Mouse (Mus musculus): ENCODE measurements around the gene Cryba2. TPM values are rescaled to one million over a fixed set of nuclear protein-coding genes. Genes with fewer than 3 reads are reported as not detected.

Gene Cryba2
- total and polyA plus RNA-seq, 3 experiments, result not detected

- Histone ChIP-seq H3K4me3 (ENCODE audit: low read depth, low read length) (no peak overlapping the region), H3K36me3 (replicated peaks) (no peaks in the 10 kb centered on the region), H3K9me3 (replicated peaks) (peaks cover 29% of the 10 kb centered on the region), H3K4me1 (ENCODE audit: insufficient read depth, low read depth, low read length) (no peaks in the 10 kb centered on the region), H3K27me3 (ENCODE audit: insufficient read depth, low read length) (no peaks in the 10 kb centered on the region)
- no peak for TF ChIP-seq TAL1 (conservative IDR thresholded peaks at IDR 0.05; ENCODE audit: low read depth, low read length)
- TF ChIP-seq GATA2 (IDR thresholded peaks at IDR 0.05; ENCODE audit: borderline replicate concordance, low read depth, low read length), result no peak
- no peak for TF ChIP-seq POLR2AphosphoS5 (IDR thresholded peaks at IDR 0.05; ENCODE audit: insufficient replicate concordance, low read depth, low read length)
- no peak for TF ChIP-seq CTCF (IDR thresholded peaks at IDR 0.05; ENCODE audit: low read depth, low read length)
- no peak for TF ChIP-seq GATA1 (IDR thresholded peaks at IDR 0.05; ENCODE audit: borderline replicate concordance, low read length)
- no peak for ATAC-seq (ENCODE audit: extremely low read depth, insufficient number of reproducible peaks, low FRiP score, poor library complexity, severe bottlenecking)
- DNase-seq (ENCODE audit: low spot score), result no peak
Observed at GRCm38 (mm10) chr1:74858805-74859204, 34.1 kb downstream of the Cryba2 start.

- peaks cover 29% of the 10 kb centered on the region for H3K9me3 ChIP-seq (replicated peaks)
- ATAC-seq (ENCODE audit: extremely low read depth, insufficient number of reproducible peaks, low FRiP score, poor library complexity, severe bottlenecking) (no peak), DNase-seq (ENCODE audit: low spot score) (no peak)
- H3K36me3 ChIP-seq (replicated peaks), result no peaks in the 10 kb centered on the region
- H3K4me1 ChIP-seq (ENCODE audit: insufficient read depth, low read depth, low read length), result no peaks in the 10 kb centered on the region
- no peak for TF ChIP-seq POLR2AphosphoS5 (IDR thresholded peaks at IDR 0.05; ENCODE audit: insufficient replicate concordance, low read depth, low read length)
- TF ChIP-seq GATA1 (IDR thresholded peaks at IDR 0.05; ENCODE audit: borderline replicate concordance, low read length), result no peak
- no peak for TF ChIP-seq CTCF (IDR thresholded peaks at IDR 0.05; ENCODE audit: low read depth, low read length)
- TF ChIP-seq TAL1 (conservative IDR thresholded peaks at IDR 0.05; ENCODE audit: low read depth, low read length), result no peak
- no peak for TF ChIP-seq GATA2 (IDR thresholded peaks at IDR 0.05; ENCODE audit: borderline replicate concordance, low read depth, low read length)
- no peak overlapping the region for H3K4me3 ChIP-seq (ENCODE audit: low read depth, low read length)
- H3K27me3 ChIP-seq (ENCODE audit: insufficient read depth, low read length), result no peaks in the 10 kb centered on the region
Observed at GRCm38 (mm10) chr1:74858171-74858719, 34.7 kb downstream of the Cryba2 start.

- DNase-seq (ENCODE audit: low spot score) (no peak), ATAC-seq (ENCODE audit: extremely low read depth, insufficient number of reproducible peaks, low FRiP score, poor library complexity, severe bottlenecking) (no peak)
- Histone ChIP-seq H3K4me1 (ENCODE audit: insufficient read depth, low read depth, low read length) (no peaks in the 10 kb centered on the region), H3K4me3 (ENCODE audit: low read depth, low read length) (no peak overlapping the region), H3K9me3 (replicated peaks) (peaks cover 29% of the 10 kb centered on the region), H3K27me3 (ENCODE audit: insufficient read depth, low read length) (no peaks in the 10 kb centered on the region), H3K36me3 (replicated peaks) (no peaks in the 10 kb centered on the region)
- no peak for TF ChIP-seq CTCF (IDR thresholded peaks at IDR 0.05; ENCODE audit: low read depth, low read length)
Observed at GRCm38 (mm10) chr1:74857677-74858076, 35.3 kb downstream of the Cryba2 start.

DNA sequence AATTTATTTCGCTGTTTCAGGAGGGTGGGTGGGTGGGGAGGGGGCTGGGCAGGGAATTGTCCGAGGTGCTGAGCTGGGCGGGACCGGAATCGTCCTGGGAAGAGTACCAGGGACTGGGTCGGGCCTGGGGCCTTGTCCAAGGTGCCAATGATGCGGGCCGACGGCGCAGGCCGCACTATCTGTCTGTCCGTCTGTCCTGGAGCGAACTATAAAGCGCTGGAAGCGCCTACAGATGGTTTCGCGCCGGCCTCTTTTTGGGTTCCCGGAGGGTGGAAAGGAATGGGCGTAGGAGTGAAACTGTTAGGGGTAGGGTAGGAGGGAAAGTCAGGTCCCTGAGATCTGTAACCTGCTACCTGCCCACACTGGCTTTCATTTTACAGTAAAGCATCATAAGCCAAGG is 35.7 kb downstream of the Cryba2 start:
- H3K4me1 ChIP-seq (ENCODE audit: insufficient read depth, low read depth, low read length), result no peaks in the 10 kb centered on the region
- H3K27me3 ChIP-seq (ENCODE audit: insufficient read depth, low read length), result no peaks in the 10 kb centered on the region
- DNase-seq (ENCODE audit: low spot score) (no peak), ATAC-seq (ENCODE audit: extremely low read depth, insufficient number of reproducible peaks, low FRiP score, poor library complexity, severe bottlenecking) (no peak)
- H3K4me3 ChIP-seq (ENCODE audit: low read depth, low read length), result no peak overlapping the region
- H3K9me3 ChIP-seq (replicated peaks), result peaks cover 29% of the 10 kb centered on the region
- TF ChIP-seq GATA1 (IDR thresholded peaks at IDR 0.05; ENCODE audit: borderline replicate concordance, low read length), result no peak
- TF ChIP-seq TAL1 (conservative IDR thresholded peaks at IDR 0.05; ENCODE audit: low read depth, low read length), result no peak
- no peak for TF ChIP-seq CTCF (IDR thresholded peaks at IDR 0.05; ENCODE audit: low read depth, low read length)
- TF ChIP-seq POLR2AphosphoS5 (IDR thresholded peaks at IDR 0.05; ENCODE audit: insufficient replicate concordance, low read depth, low read length), result no peak
- TF ChIP-seq GATA2 (IDR thresholded peaks at IDR 0.05; ENCODE audit: borderline replicate concordance, low read depth, low read length), result no peak
- H3K36me3 ChIP-seq (replicated peaks), result no peaks in the 10 kb centered on the region

DNA sequence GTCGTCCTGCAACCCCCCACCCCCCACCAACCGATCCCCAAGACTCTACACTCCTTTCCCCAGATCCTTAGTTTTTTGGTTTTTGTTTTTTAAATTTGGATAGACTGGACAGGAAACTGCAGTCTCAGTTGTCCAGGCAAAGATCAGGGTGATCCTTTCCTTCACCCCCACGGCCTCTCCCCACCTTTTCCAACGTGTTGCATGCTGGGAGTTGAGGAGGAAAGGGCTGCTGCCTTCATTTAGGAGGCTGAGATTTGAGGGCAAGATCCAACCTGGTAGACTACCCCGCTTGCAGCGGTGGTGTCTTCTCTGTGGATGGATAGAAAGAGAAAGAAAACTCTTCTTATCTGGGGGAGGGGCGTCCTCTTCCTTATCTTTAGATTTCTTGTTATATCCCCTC is 36.2 kb downstream of the Cryba2 start:
- TF ChIP-seq CTCF (IDR thresholded peaks at IDR 0.05; ENCODE audit: low read depth, low read length) (no peak), GATA1 (IDR thresholded peaks at IDR 0.05; ENCODE audit: borderline replicate concordance, low read length) (no peak), GATA2 (IDR thresholded peaks at IDR 0.05; ENCODE audit: borderline replicate concordance, low read depth, low read length) (no peak), TAL1 (conservative IDR thresholded peaks at IDR 0.05; ENCODE audit: low read depth, low read length) (no peak)
- H3K4me3 ChIP-seq (ENCODE audit: low read depth, low read length), result no peak overlapping the region
- no peaks in the 10 kb centered on the region for H3K4me1 ChIP-seq (ENCODE audit: insufficient read depth, low read depth, low read length)
- no peak for ATAC-seq (ENCODE audit: extremely low read depth, insufficient number of reproducible peaks, low FRiP score, poor library complexity, severe bottlenecking)
- no peak for DNase-seq (ENCODE audit: low spot score)
- no peaks in the 10 kb centered on the region for H3K36me3 ChIP-seq (replicated peaks)
- H3K27me3 ChIP-seq (ENCODE audit: insufficient read depth, low read length), result no peaks in the 10 kb centered on the region
- H3K9me3 ChIP-seq (replicated peaks), result peaks cover 29% of the 10 kb centered on the region

DNA sequence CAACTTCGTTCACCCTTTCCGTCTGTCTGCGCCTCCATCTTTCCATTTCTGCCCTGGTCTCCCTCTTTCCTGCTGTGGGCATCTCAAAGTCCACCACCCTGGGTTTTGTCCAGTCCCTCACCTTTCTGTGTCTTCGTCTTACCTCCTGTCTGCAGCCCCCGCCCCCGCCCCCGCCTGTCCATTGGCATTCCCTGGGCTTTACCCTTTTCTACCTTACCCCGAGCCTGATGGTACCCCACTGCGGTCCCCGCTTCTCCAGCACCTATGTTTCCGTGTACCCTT is 36.6 kb downstream of the Cryba2 start:
- Histone ChIP-seq H3K4me3 (ENCODE audit: low read depth, low read length) (no peak overlapping the region; the same call in 1 of the 2 replicates), H3K27me3 (ENCODE audit: insufficient read depth, low read length) (no peaks in the 10 kb centered on the region)
- ATAC-seq (ENCODE audit: extremely low read depth, insufficient number of reproducible peaks, low FRiP score, poor library complexity, severe bottlenecking), result no peak

More for the DNA sequence above, 36.6 kb downstream of the Cryba2 start:
- Histone ChIP-seq H3K9me3 (replicated peaks) (peaks cover 29% of the 10 kb centered on the region), H3K36me3 (replicated peaks) (no peaks in the 10 kb centered on the region), H3K4me1 (ENCODE audit: insufficient read depth, low read depth, low read length) (no peaks in the 10 kb centered on the region)
- TF ChIP-seq GATA2 (IDR thresholded peaks at IDR 0.05; ENCODE audit: borderline replicate concordance, low read depth, low read length), result no peak
- TF ChIP-seq POLR2AphosphoS5 (IDR thresholded peaks at IDR 0.05; ENCODE audit: insufficient replicate concordance, low read depth, low read length), result no peak
- TF ChIP-seq CTCF (IDR thresholded peaks at IDR 0.05; ENCODE audit: low read depth, low read length), result no peak
- TF ChIP-seq GATA1 (IDR thresholded peaks at IDR 0.05; ENCODE audit: borderline replicate concordance, low read length), result no peak
- no peak for TF ChIP-seq TAL1 (conservative IDR thresholded peaks at IDR 0.05; ENCODE audit: low read depth, low read length)
- DNase-seq (ENCODE audit: low spot score), result no peak

All from G1E (cell line).